Mouse (Mus musculus) v-Abl transformed pro-B cells (cell line): ENCODE data around the gene Asic1.

Source experiments
- in situ Hi-C, 2 experiments: fragments of 400-800 bp; cut with MboI; formaldehyde crosslinking; loops; one replicate each; pipeline ENCODE4 v1.15.1; 2025; ENCODE audit not compliant: unreplicated experiment in 2 of 2

The Asic1 gene

GRCm38 (mm10) chr15:99663964-99664599 lies 6.1 kb upstream of the Asic1 start:
- in situ Hi-C loops: no loop called here

GRCm38 (mm10) chr15:99664600-99665451 lies 5.3 kb upstream of the Asic1 start:
- in situ Hi-C loops: loop anchor here (5.0 kb wide), 1 partner anchor 68 kb away; no protein-coding TSS in a partner anchor

GRCm38 (mm10) chr15:99667544-99667943 lies 2.6 kb upstream of the Asic1 start:
- in situ Hi-C loops: loop anchor here (5.0 kb wide), 1 partner anchor 70 kb away; no protein-coding TSS in a partner anchor

- in situ Hi-C loops: loop anchor here (5.0 kb wide), 1 partner anchor 72 kb away; no protein-coding TSS in a partner anchor
Observed at GRCm38 (mm10) chr15:99668881-99669280, 1.3 kb upstream of the Asic1 start.

GRCm38 (mm10) chr15:99669392-99669791 lies 776 bp upstream of the Asic1 start:
- in situ Hi-C loops: loop anchor here (5.0 kb wide), 1 partner anchor 72 kb away; no protein-coding TSS in a partner anchor

GRCm38 (mm10) chr15:99670964-99671670 lies 949 bp downstream of the Asic1 start:
- in situ Hi-C loops: no loop called here

GRCm38 (mm10) chr15:99671783-99672182 lies 1.6 kb downstream of the Asic1 start:
- in situ Hi-C loops: no loop called here

GRCm38 (mm10) chr15:99674866-99675265 lies 4.7 kb downstream of the Asic1 start:
- in situ Hi-C loops: loop anchor here in 1 of 2 experiments (25.0 kb wide), 1 partner anchor 112 kb away; no protein-coding TSS in a partner anchor

GRCm38 (mm10) chr15:99677089-99677488 lies 6.9 kb downstream of the Asic1 start:
- in situ Hi-C loops: loop anchor here in 1 of 2 experiments (25.0 kb wide), 1 partner anchor 110 kb away; no protein-coding TSS in a partner anchor

GRCm38 (mm10) chr15:99678063-99678800 lies 8.1 kb downstream of the Asic1 start:
- in situ Hi-C loops: loop anchor here in 1 of 2 experiments (25.0 kb wide), 1 partner anchor 109 kb away; no protein-coding TSS in a partner anchor

GRCm38 (mm10) chr15:99679008-99679407 lies 8.8 kb downstream of the Asic1 start:
- in situ Hi-C loops: loop anchor here in 1 of 2 experiments (25.0 kb wide), 1 partner anchor 108 kb away; no protein-coding TSS in a partner anchor

- in situ Hi-C loops: loop anchor here in 1 of 2 experiments (10.0 to 25.0 kb wide), 2 partner anchors 104 to 268 kb away; no protein-coding TSS in a partner anchor
Observed at GRCm38 (mm10) chr15:99682880-99683279, 12.7 kb downstream of the Asic1 start.

GRCm38 (mm10) chr15:99684156-99684555 lies 14.0 kb downstream of the Asic1 start:
- in situ Hi-C loops: loop anchor here in 1 of 2 experiments (10.0 to 25.0 kb wide), 2 partner anchors 103 to 269 kb away; no protein-coding TSS in a partner anchor

- in situ Hi-C loops: loop anchor here in 1 of 2 experiments (5.0 to 25.0 kb wide), 3 partner anchors 99 to 274 kb away; no protein-coding TSS in a partner anchor
Observed at GRCm38 (mm10) chr15:99688712-99689111, 18.5 kb downstream of the Asic1 start.

GRCm38 (mm10) chr15:99690924-99691323 lies 20.8 kb downstream of the Asic1 start:
- in situ Hi-C loops: loop anchor here in 1 of 2 experiments (25.0 kb wide), 1 partner anchor 96 kb away; no protein-coding TSS in a partner anchor

- in situ Hi-C loops: loop anchor here in 1 of 2 experiments (25.0 kb wide), 1 partner anchor 95 kb away; no protein-coding TSS in a partner anchor
Observed at GRCm38 (mm10) chr15:99691976-99692375, 21.8 kb downstream of the Asic1 start.

- in situ Hi-C loops: loop anchor here in 1 of 2 experiments (25.0 kb wide), 1 partner anchor 90 kb away; no protein-coding TSS in a partner anchor
Observed at GRCm38 (mm10) chr15:99697309-99697708, 27.1 kb downstream of the Asic1 start.

GRCm38 (mm10) chr15:99698533-99699085 lies 28.4 kb downstream of the Asic1 start:
- in situ Hi-C loops: loop anchor here in 1 of 2 experiments (25.0 kb wide), 1 partner anchor 89 kb away; no protein-coding TSS in a partner anchor

- in situ Hi-C loops: loop anchor here in 1 of 2 experiments (25.0 kb wide), 1 partner anchor 88 kb away; no protein-coding TSS in a partner anchor
Observed at GRCm38 (mm10) chr15:99699715-99700114, 29.5 kb downstream of the Asic1 start.
